Mouse (Mus musculus) C2C12 (cell line): ENCODE data around the gene Nfatc2ip. TPM values are rescaled to one million over a fixed set of nuclear protein-coding genes. Genes with fewer than 3 reads are reported as not detected.
"Not testable (repeated sequence)": the region's sequence is repeated elsewhere in the genome, so short reads cannot be mapped to it uniquely, and the experiment has no call there.

Experiments used
- H3K27me3 ChIP-seq: one replicate; pipeline ENCODE4 v1.6.1; 2011; ENCODE audit not compliant: control insufficient read depth, insufficient read depth, insufficient read length
- H3K36me3 ChIP-seq: one replicate; pipeline ENCODE4 v1.6.1; 2011; ENCODE audit not compliant: control insufficient read depth, insufficient read depth
- H3K4me3 ChIP-seq: one replicate; pipeline ENCODE4 v1.5.1; 2011; ENCODE audit warnings: mild to moderate bottlenecking, control low read depth; ENCODE audit not compliant: poor library complexity, insufficient read depth, severe bottlenecking
- H3K79me2 ChIP-seq: one replicate; pipeline ENCODE4 v1.6.1; 2011; ENCODE audit not compliant: control insufficient read depth, insufficient read depth
- H3K79me3 ChIP-seq: one replicate; pipeline ENCODE4 v1.6.1; 2011; ENCODE audit warnings: low read depth, control low read depth
- H3ac ChIP-seq: one replicate; pipeline ENCODE3; 2011; ENCODE audit warnings: low read depth; ENCODE audit not compliant: control insufficient read depth, insufficient read length
- CEBPB ChIP-seq: IDR thresholded peaks from one replicate; pipeline ENCODE4 v1.6.1; 2011; ENCODE audit warnings: low read depth, mild to moderate bottlenecking, control low read depth, moderate library complexity
- CTCF ChIP-seq: IDR thresholded peaks from one replicate; pipeline ENCODE4 v1.5.1; 2011; ENCODE audit not compliant: control insufficient read depth, insufficient read depth, insufficient read length
- FOSL1 ChIP-seq: IDR thresholded peaks from one replicate; pipeline ENCODE4 v1.8.0; 2011; ENCODE audit warnings: mild to moderate bottlenecking, low read length; ENCODE audit not compliant: poor library complexity, insufficient read depth, severe bottlenecking
- MAX ChIP-seq: IDR thresholded peaks from one replicate; pipeline ENCODE4 v1.6.1; 2011; ENCODE audit warnings: mild to moderate bottlenecking, control low read depth
- MYOD1 ChIP-seq: IDR thresholded peaks from one replicate; pipeline ENCODE4 v1.6.1; 2011; ENCODE audit warnings: low read depth; ENCODE audit not compliant: control insufficient read depth, insufficient read length
- MYOG ChIP-seq: IDR thresholded peaks from one replicate; pipeline ENCODE4 v1.6.1; 2011; ENCODE audit not compliant: control insufficient read depth, insufficient read length; ENCODE audit errors: extremely low read depth
- USF1 ChIP-seq: IDR thresholded peaks from one replicate; pipeline ENCODE4 v1.6.1; 2011; ENCODE audit warnings: low read depth, mild to moderate bottlenecking, control low read depth, moderate library complexity
- polyA plus RNA-seq: library from polyadenylated mRNA; unstranded; fragments of >200 nt; fragmentation: generic; extraction: Trizol; gene quantifications from one replicate; pipeline ENCODE4 v1.2.1, GENCODE M21; 2012; ENCODE audit warnings: missing spikeins

Nfatc2ip gene
- polyA plus RNA-seq, 1 experiment: 6.2 TPM

- H3K79me3 ChIP-seq: no peaks in the 10 kb centered on the region
- peaks cover 28% of the 10 kb centered on the region for H3K27me3 ChIP-seq
- no peak overlapping the region for H3ac ChIP-seq
- TF ChIP-seq USF1 (no peak), MYOD1 (no peak), MAX (no peak), CTCF (no peak), FOSL1 (no peak), CEBPB (no peak), MYOG (no peak)
- H3K79me2 ChIP-seq: no peaks in the 10 kb centered on the region
- no peaks in the 10 kb centered on the region for H3K36me3 ChIP-seq
- H3K4me3 ChIP-seq: no peak overlapping the region
Observed at GRCm38 (mm10) chr7:126417606-126418005, 21.1 kb upstream of the Nfatc2ip start.

- Histone ChIP-seq H3K4me3 (no peak overlapping the region), H3K79me3 (no peaks in the 10 kb centered on the region), H3K36me3 (no peaks in the 10 kb centered on the region), H3ac (no peak overlapping the region), H3K27me3 (peaks cover 34% of the 10 kb centered on the region), H3K79me2 (no peaks in the 10 kb centered on the region)
- TF ChIP-seq CTCF: no peak
- TF ChIP-seq USF1: no peak
- TF ChIP-seq FOSL1: no peak
- TF ChIP-seq MAX: no peak
- TF ChIP-seq MYOD1: no peak
- no peak for TF ChIP-seq MYOG
- TF ChIP-seq CEBPB: no peak
Observed at GRCm38 (mm10) chr7:126417045-126417444, 20.5 kb upstream of the Nfatc2ip start.

DNA sequence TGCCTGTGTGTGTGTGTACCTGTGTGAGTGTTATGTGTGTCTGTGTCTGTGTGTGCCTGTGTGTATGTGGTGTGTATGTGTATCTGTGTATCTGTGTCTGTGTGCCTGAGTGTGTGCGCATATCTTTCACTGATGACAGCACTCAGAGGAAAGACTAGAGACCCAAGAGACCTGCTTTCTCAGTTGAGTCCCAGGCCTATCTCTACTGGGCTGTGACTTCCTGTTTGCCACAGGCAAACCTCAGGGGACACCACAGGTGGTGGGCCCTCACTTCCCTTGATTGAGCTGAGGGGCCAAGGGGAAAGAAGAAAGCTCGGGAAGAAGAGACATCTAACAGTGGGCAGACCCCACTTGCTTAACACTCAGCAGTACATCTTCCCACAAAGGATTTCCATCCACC, 20.1 kb upstream of the Nfatc2ip start:
- TF ChIP-seq MYOG: no peak
- TF ChIP-seq MYOD1: no peak
- TF ChIP-seq MAX: no peak
- TF ChIP-seq CTCF: no peak
- no peak for TF ChIP-seq USF1
- TF ChIP-seq CEBPB: no peak
- TF ChIP-seq FOSL1: no peak

GRCm38 (mm10) chr7:126414725-126415124, 18.2 kb upstream of the Nfatc2ip start, which contains the start of gene Cd19:
Cd19 (minus strand) TSS chr7:126414889.
- H3K36me3 ChIP-seq: no peaks in the 10 kb centered on the region
- H3K79me2 ChIP-seq: no peaks in the 10 kb centered on the region
- H3K27me3 ChIP-seq: peaks cover 47% of the 10 kb centered on the region
- no peak within 1 kb of the TSS for H3K4me3 ChIP-seq
- TF ChIP-seq MYOD1: no peak
- TF ChIP-seq CEBPB: no peak
- no peak for TF ChIP-seq MAX
- no peak for TF ChIP-seq FOSL1
- no peak for TF ChIP-seq USF1
- no peak for TF ChIP-seq CTCF
- no peak for TF ChIP-seq MYOG
- H3K79me3 ChIP-seq: no peaks in the 10 kb centered on the region
- H3ac ChIP-seq: no peak within 1 kb of the TSS

More for the DNA sequence above, 20.1 kb upstream of the Nfatc2ip start:
- Histone ChIP-seq H3ac (no peak overlapping the region), H3K27me3 (peaks cover 34% of the 10 kb centered on the region), H3K4me3 (no peak overlapping the region), H3K79me3 (no peaks in the 10 kb centered on the region), H3K36me3 (no peaks in the 10 kb centered on the region), H3K79me2 (no peaks in the 10 kb centered on the region)

GRCm38 (mm10) chr7:126411061-126411460, 14.5 kb upstream of the Nfatc2ip start:
- TF ChIP-seq CEBPB (no peak), MAX (no peak), FOSL1 (no peak), CTCF (no peak), MYOG (no peak), MYOD1 (no peak), USF1 (no peak)
- Histone ChIP-seq H3K27me3 (peaks cover 46% of the 10 kb centered on the region), H3K4me3 (no peak overlapping the region), H3K79me2 (no peaks in the 10 kb centered on the region), H3ac (no peak overlapping the region), H3K79me3 (no peaks in the 10 kb centered on the region), H3K36me3 (no peaks in the 10 kb centered on the region)

- Histone ChIP-seq H3K4me3 (no peak overlapping the region), H3K79me3 (no peaks in the 10 kb centered on the region), H3K36me3 (no peaks in the 10 kb centered on the region), H3ac (no peak overlapping the region), H3K79me2 (no peaks in the 10 kb centered on the region), H3K27me3 (peaks cover 33% of the 10 kb centered on the region)
- TF ChIP-seq USF1 (no peak), CTCF (no peak), FOSL1 (no peak), CEBPB (no peak), MYOG (no peak), MYOD1 (no peak), MAX (no peak)
Observed at GRCm38 (mm10) chr7:126408686-126409085, 12.1 kb upstream of the Nfatc2ip start.

GRCm38 (mm10) chr7:126402518-126402917, 6.0 kb upstream of the Nfatc2ip start:
- not testable (repeated sequence) for H3K79me2 ChIP-seq, H3K36me3 ChIP-seq

More at GRCm38 (mm10) chr7:126402518-126402917, 6.0 kb upstream of the Nfatc2ip start:
- H3K27me3 ChIP-seq, H3K4me3 ChIP-seq, H3ac ChIP-seq, H3K79me3 ChIP-seq: not testable (repeated sequence)
